Mouse (Mus musculus) thymus, adult 2 months (tissue): ENCODE results near the gene Pla2g6. TPM values are rescaled to one million over a fixed set of nuclear protein-coding genes. Genes with fewer than 3 reads are reported as not detected.

Source experiments
- DNase-seq: peaks from one replicate; pipeline ENCODE4 v3.0.0; 2021
- H3K27ac ChIP-seq: fragments of 200-500 bp; 2 replicates; pipeline ENCODE4 v1.5.1; 2012; ENCODE audit warnings: low read length, control low read depth; ENCODE audit not compliant: control insufficient read depth, insufficient read depth
- H3K27me3 ChIP-seq: fragments of 200-500 bp; 2 replicates; pipeline ENCODE4 v1.6.1; 2012; ENCODE audit warnings: mild to moderate bottlenecking, low read length, moderate library complexity, mixed read lengths; ENCODE audit not compliant: control insufficient read depth, insufficient read depth
- H3K36me3 ChIP-seq: fragments of 200-500 bp; 2 replicates; pipeline ENCODE4 v1.6.1; 2012; ENCODE audit warnings: mild to moderate bottlenecking, low read length, moderate library complexity; ENCODE audit not compliant: control insufficient read depth, insufficient read depth
- H3K4me1 ChIP-seq: fragments of 200-500 bp; replicated peaks from 2 replicates; pipeline ENCODE4 v1.6.1; 2012; ENCODE audit warnings: low read length; ENCODE audit not compliant: control insufficient read depth, insufficient read depth
- H3K4me3 ChIP-seq: fragments of 200-500 bp; 2 replicates; pipeline ENCODE4 v1.5.1; 2012; ENCODE audit warnings: mild to moderate bottlenecking, low read length, control low read depth, moderate library complexity; ENCODE audit not compliant: control insufficient read depth, insufficient read depth
- CTCF ChIP-seq: fragments of 200-500 bp; IDR thresholded peaks from 2 replicates; pipeline ENCODE4 v1.5.1; 2012; ENCODE audit warnings: mild to moderate bottlenecking, control low read depth, low read length, moderate library complexity, borderline replicate concordance; ENCODE audit not compliant: control insufficient read depth, poor library complexity, insufficient read depth; ENCODE audit errors: extremely low read depth
- POLR2A ChIP-seq: fragments of 200-500 bp; IDR thresholded peaks from 2 replicates; pipeline ENCODE4 v1.6.1; 2012; ENCODE audit warnings: mild to moderate bottlenecking, low read length, control low read depth, moderate library complexity; ENCODE audit not compliant: control insufficient read depth, poor library complexity, insufficient read depth; ENCODE audit errors: extremely low read depth
- WGBS: fragments of 180-500 bp; shearing (Covaris S2); methylation state at CpG from one replicate; pipeline ENCODE4 v1.1.7; 2018; 5-methylcytosine and 5-hydroxymethylcytosine counted together
- polyA plus RNA-seq: library from polyadenylated mRNA; depleted of rRNA; stranded (reverse); fragments of >200 nt; gene quantifications from 2 replicates; pipeline ENCODE4 v1.2.3, GENCODE M21; 2012

The Pla2g6 gene
- polyA plus RNA-seq, 1 experiment = 71.4 TPM

GRCm38 (mm10) chr15:79270317-79271123 lies 57.7 kb downstream of the Pla2g6 start:
- Histone ChIP-seq H3K36me3 (no peaks in the 10 kb centered on the region), H3K27ac (peak overlapping the region; percentile 82), H3K4me1 (peaks cover 15% of the 10 kb centered on the region), H3K27me3 (no peaks in the 10 kb centered on the region), H3K4me3 (peak overlapping the region; percentile 44)
- DNase-seq = peak; percentile 92
- peak; percentile 50; the same call in 1 of the 2 replicates for TF ChIP-seq CTCF
- peak; percentile 95 for TF ChIP-seq POLR2A
- WGBS = 2% methylated on average over 33 of the region's 33 CpGs

- Histone ChIP-seq H3K4me3 (no peak overlapping the region), H3K4me1 (peaks cover 22% of the 10 kb centered on the region), H3K36me3 (no peaks in the 10 kb centered on the region), H3K27me3 (no peaks in the 10 kb centered on the region), H3K27ac (no peak overlapping the region)
- no peak for DNase-seq
- TF ChIP-seq CTCF = no peak
- TF ChIP-seq POLR2A = no peak
- 23% methylated on average over 1 of the region's 1 CpGs for WGBS
These were observed 59.7 kb downstream of the Pla2g6 start for GRCm38 (mm10) chr15:79268521-79268920.

- Histone ChIP-seq H3K4me1 (peaks cover 21% of the 10 kb centered on the region), H3K4me3 (no peak overlapping the region), H3K27ac (no peak overlapping the region), H3K27me3 (peaks cover 9% of the 10 kb centered on the region), H3K36me3 (no peaks in the 10 kb centered on the region)
- 27% methylated on average over 4 of the region's 4 CpGs for WGBS
- TF ChIP-seq CTCF (no peak), POLR2A (no peak)
- DNase-seq = peak; percentile 26
These were observed 62.8 kb downstream of the Pla2g6 start for GRCm38 (mm10) chr15:79265384-79265783.

GRCm38 (mm10) chr15:79263726-79264125 lies 64.5 kb downstream of the Pla2g6 start:
- Histone ChIP-seq H3K36me3 (no peaks in the 10 kb centered on the region), H3K4me1 (peaks cover 21% of the 10 kb centered on the region), H3K4me3 (no peak overlapping the region), H3K27ac (no peak overlapping the region), H3K27me3 (peaks cover 10% of the 10 kb centered on the region)
- TF ChIP-seq CTCF = no peak
- TF ChIP-seq POLR2A = no peak
- WGBS = 99% methylated on average over 6 of the region's 6 CpGs
- no peak for DNase-seq

GRCm38 (mm10) chr15:79262786-79263309 lies 65.3 kb downstream of the Pla2g6 start:
- TF ChIP-seq CTCF = no peak
- no peak for TF ChIP-seq POLR2A
- no peaks in the 10 kb centered on the region for H3K36me3 ChIP-seq
- peaks cover 10% of the 10 kb centered on the region for H3K27me3 ChIP-seq
- DNase-seq = no peak
- 93% methylated on average over 3 of the region's 3 CpGs for WGBS
- peaks cover 21% of the 10 kb centered on the region for H3K4me1 ChIP-seq
- no peak overlapping the region for H3K27ac ChIP-seq
- no peak overlapping the region for H3K4me3 ChIP-seq

- H3K27me3 ChIP-seq = peaks cover 10% of the 10 kb centered on the region
- H3K27ac ChIP-seq = no peak overlapping the region
- WGBS = 33% methylated on average over 13 of the region's 13 CpGs
- H3K4me1 ChIP-seq = peaks cover 21% of the 10 kb centered on the region
- no peak overlapping the region for H3K4me3 ChIP-seq
- TF ChIP-seq POLR2A (no peak), CTCF (peak; percentile 45; the same call in 1 of the 2 replicates)
- no peaks in the 10 kb centered on the region for H3K36me3 ChIP-seq
- DNase-seq = no peak
These were observed 65.8 kb downstream of the Pla2g6 start for GRCm38 (mm10) chr15:79262375-79262774.
